Mouse (Mus musculus) urinary bladder, postnatal 25 days (tissue): ENCODE data around the gene Mob2.

ENCODE experiments used
- DNase-seq: peaks from one replicate; pipeline ENCODE4 v3.0.0; 2022; ENCODE audit warnings: low spot score

The Mob2 gene

DNA sequence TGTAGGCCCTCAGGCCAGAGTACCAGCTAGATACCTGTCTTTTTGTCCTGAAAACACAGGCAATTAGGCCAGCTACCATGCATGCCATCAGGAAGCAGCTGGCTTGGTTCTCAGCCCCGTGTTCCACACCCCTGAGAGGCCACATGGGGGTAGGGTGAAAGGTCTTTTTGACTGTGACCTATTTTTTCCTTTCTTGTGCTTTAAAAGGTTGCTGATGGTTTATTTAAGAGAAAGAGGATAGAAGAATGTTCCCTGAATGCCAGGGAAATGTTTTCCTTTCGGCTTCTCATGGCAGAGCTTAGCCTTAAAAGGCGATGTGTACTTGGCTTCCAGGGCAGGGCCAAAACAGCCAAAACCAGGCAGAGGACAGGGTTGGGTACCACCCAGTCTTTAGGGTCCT lies 40.0 kb downstream of the Mob2 start:
- no peak for DNase-seq

DNA sequence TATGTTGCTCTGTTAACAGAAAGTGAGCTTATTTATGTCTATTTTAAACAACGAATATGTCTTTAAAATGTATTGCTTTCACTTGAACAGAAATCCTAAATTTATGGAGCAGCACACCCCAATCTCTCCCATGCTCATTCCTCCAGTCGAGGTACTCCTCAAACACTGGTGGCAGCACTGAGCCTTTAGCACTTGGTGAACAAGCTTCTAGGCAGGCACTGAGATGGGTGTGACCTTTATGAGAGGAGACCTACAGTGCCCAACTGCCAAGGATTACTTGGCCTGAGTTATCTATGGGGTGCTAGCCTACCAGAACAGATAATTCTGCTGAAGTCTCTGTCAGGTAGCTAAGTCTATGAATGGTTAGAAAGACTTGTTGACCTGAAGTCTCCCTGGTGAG lies 41.2 kb downstream of the Mob2 start:
- DNase-seq, result no peak

DNA sequence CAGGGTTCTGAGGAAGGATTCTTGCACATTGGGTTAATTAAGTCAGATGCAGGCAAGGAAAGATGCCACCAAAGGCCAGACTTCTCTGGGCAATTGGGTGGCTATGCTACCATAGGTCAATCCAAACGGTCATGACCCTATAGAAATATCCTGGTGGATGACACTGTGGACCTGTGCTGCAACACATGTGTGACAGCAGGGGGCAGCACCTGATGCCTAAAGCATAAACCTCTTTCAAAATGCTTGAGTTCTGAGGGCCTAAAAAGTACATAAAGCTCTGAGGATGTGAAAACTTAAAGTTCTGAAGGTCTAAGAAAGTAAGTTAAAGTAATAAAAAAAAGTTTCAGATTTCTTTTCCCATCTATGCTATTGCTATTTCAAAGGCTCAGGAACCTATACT lies 44.3 kb downstream of the Mob2 start:
- DNase-seq, result peak; percentile 38

DNA sequence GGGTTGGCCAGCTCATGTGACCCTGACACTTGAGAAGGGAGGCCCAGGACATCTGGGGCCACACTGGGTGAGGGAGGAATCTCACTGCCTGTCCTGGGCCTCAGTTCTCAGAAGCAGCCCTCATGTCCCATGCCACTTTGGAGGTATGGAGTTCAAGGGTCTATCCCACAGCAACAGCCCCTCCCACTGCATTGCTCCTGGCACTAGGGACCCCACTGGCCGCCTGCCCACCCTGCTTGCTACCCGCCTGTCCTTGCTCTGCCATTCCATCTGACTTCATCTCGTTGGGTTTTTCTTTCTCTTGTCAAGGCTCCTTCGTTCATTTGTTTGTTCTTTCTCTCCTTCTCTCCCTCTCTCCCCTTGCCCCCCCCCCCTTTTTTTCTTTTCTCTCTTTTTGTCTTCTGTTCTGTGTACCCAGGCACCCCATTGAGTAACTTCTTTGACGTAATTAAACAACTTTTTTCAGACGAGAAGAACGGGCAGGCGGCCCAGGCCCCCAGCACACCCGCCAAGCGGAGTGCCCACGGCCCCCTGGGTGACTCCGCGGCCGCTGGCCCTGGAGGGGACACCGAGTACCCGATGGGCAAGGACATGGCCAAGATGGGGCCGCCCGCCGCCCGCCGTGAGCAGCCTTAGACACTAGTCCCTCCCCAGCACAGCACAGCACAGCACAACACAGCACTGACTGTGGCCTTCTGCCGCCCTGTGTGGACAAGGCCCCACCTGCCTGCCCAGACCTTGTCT lies 59.1 kb downstream of the Mob2 start:
- no peak for DNase-seq

DNA sequence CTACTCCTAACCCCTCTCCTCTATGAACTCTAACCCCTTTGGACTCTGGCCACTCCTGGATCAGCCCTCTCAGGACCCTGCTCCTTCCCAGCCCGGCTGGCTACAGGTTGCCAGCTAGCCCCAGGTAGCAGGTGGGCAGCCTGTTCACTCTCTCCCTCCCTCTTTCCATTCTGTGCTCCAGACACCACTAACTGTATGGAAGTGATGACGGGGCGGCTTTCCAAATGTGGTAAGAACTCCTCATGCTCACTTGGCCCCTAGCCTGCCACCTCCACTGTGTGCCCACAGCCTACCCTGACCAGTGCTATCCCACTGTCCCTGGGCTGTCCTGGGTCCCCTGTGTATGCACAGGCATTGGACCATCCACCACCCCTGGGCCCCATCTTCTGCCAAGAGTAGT lies 60.2 kb downstream of the Mob2 start:
- no peak for DNase-seq

DNA sequence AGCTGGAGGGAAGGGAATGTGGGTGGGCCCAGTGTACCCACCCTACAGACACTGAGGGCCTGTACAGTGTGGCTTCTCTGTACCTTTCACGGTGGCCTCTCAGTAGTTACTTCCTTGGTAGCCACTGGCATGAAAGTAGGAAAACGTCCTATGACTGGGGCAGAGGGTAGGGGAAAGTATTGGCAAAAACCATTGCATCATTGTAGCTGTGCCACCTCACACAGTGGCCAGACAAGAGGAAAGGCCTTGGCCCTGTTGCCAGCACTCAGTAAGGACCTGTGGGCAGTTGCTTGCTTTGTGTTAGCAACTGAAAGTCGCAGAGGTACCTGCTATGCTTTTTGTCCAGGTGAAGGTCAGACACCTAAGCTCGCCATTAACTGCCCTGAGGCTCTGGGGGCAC lies 66.7 kb downstream of the Mob2 start:
- DNase-seq, result no peak

DNA sequence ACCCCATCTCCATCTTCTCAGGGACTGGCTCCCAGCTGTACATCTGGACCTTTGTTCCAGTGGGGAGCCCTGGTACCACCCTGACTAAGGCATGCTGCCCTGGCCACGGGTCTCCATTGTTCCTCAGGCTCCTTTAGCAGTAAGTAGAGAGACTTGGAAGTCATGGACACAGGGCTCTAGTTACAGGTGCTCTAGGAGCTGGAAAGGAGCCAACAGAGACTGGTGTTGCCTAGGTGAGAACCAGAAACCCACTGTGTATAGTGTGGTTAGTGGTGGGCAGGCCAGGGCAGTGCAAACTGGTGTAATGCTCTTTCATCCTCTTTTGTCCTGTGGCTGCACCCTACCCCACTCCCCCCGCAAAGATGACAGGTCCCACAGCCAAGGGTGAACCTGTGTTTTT lies 69.7 kb downstream of the Mob2 start:
- DNase-seq, result no peak

DNA sequence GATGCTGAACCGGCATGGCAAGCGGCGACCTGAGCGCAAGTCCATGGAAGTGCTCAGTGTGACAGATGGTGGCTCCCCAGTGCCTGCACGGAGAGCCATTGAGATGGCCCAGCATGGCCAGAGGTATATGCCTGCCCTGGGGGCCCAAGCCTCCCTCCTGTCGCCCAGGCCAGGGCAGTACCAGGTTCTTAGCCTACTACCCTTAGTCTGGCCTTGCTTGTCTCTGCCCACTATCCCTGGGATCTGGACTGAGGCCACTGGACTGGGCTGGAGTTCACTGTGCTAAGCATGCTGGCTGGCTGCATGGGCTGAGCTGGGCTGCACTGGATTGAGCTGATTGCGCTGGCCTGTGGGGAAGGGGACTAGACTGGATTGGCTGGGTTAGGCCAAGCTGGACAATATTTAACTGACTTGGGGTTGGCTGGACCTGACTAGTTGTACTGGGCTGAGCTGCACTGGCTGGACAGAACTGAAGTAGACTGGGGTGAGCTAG lies 72.5 kb downstream of the Mob2 start:
- DNase-seq, result no peak

DNA sequence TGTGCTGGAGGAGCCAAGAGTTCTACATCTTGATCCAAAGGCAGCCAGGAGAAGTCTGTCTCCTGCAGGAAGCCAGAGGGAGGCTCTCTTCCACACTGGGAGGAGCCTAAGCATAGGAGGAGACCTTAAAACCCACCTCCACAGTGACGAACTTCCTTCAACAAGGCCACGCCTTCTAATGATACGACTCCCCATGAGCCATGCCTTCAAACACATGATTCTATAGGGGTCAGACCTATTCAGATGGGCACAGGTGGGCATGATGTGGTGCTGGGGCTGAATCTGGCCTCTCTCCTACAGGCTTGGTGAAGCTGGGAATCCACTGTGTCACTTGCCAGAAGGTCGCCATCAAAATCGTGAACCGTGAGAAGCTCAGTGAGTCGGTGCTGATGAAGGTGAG lies 79.6 kb downstream of the Mob2 start:
- no peak for DNase-seq

DNA sequence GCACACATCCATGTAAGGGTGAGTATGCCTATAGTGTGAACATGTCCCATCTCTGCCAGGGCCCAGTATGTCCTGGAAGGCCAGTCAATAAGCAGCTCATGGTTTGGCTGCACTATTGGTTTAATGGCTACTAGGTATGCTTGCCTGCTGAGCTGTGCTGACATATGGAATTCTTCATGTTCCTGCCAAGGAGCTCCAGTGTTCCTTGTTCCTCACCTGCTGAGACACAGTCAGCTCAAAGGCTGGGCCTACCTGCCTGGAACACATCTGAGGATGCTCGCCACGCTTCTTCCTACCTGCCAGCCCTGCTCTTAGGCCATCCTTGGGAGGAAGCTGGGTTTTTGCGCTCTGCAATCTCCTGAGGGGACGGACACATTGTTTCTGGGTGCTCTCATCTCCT lies 81.6 kb downstream of the Mob2 start:
- no peak for DNase-seq

DNA sequence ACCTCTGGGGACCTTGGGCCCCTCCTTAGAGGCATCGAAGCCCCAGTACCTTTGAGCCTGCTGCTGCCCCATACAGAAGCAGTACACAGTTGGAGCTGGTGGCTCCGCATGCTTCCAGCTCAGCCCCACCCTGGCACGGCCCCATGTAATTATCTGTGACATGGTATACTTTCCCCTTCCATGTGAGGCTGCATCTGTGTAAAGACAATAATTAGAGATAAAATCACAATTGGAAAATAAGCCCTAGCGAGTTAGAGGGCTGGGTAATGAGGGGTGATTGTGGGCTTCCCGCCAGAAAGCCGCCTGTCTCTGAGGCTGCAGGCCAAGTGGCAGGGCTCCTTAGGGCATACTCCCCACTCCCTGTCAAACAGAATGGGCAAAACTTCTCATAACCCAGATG lies 82.9 kb downstream of the Mob2 start:
- no peak for DNase-seq

DNA sequence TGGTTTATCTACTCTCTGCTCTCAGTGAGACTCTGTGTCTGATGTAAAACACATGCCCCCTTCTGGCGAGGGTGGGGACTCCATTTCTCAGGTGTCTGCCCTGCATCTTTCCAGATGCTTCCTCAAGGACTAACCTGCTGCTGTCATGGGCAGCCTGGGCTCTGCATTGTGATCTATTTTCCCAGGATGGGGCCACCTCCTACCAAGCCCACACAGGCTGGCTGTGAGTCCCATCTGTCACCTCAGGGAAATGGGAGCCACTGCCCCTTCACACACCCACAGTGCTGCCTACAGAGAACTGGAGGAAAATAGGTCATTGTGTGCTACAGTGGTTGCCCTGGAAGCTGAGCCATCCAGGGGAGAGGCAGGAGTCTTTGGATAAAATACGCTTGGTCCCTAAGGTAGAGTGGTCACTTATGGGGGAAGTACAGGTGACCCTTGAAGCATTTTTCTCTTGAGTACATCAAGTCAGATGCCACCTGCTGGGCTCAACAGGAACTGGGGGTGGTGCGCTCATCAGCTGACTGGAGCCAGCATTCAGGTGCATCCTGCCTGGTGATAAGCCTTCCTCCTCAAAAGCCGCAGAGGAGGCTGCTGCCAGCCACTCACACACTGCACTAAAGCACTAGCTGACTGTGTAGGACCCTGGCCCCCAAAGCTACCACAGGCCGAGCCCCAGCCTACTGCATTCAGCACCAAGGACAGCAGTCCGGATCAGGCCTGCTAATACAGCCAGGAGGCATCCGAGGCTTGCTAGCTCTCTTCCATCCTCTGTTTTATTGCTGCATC lies 87.8 kb downstream of the Mob2 start:
- peak; percentile 11 for DNase-seq

DNA sequence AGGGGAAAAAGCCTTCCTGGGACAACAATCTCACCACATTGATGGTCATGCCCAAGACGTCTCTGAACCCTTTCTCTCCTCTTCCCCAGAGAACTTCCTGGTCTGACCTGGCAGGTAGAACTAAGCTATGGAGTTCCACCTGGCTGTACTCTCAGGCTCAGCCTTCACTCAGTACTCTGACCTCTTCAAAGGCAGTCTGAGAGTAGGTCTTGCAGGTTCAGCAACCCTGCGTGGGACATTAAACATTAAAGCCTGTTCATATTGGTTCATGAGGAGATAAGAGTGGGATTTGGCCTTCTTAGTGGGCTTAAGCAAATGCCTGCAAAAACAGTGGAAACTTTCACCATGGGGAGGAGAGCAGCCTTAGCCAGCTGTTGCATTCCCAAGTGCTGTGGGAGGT lies 94.6 kb downstream of the Mob2 start:
- DNase-seq, result no peak

DNA sequence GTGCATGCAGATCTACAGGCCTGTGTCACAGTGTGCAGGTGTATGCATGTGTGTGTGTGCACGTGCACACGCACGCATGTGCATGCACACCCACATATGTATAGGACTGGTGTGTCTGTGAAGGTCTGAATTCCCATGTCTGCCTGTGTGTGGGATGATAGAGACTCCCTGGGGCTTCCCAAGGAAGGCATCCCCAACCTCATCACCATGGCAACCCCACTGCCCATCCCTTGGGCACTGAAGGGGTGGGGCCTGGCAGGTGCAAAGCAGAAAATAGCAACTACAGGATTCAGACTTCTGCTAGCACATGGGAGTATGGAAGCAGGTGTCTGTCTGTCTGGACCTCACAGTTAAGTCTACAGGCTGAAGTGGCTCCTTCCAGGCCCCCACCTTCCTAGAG lies 98.3 kb downstream of the Mob2 start:
- DNase-seq, result no peak

DNA sequence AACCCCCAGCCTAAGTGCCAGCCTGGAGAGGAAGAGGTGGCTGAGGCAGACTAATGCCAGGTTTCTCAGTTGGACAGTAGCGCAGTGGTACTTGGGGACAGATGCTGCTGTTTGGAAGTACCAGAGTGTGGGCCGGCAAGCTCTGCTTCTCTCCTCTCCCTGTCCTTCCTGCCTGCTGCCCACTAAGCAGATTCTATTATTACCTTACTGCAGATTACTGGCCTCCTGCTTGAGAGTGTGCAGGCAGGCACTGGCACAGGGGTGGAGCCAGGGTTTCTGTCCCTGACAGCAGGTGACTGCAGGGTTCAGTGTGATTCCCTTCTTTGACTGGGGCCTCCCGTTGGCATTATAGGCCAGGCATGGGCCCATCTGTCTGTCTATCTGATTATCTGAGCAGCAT lies 99.4 kb downstream of the Mob2 start:
- no peak for DNase-seq

DNA sequence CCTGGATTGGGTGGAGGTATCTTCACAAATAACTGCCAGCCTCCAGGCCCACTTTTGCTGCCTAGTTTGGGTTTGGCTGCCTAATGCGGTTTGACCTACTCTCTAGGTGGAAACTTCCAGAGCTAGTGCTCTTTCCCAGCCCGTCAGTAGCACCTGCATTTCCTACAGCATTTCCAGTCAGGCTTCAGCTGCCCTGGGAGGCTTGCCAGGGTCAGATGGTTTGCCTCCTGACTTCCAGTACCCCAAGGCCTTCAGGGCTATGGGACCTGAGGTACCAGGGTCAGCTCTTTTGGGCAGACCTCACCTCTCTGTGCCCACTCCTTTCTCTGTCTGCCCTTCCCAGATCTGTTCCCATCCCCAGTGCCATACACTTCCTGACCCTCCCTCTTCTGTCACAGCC lies 99.9 kb downstream of the Mob2 start:
- no peak for DNase-seq

DNA sequence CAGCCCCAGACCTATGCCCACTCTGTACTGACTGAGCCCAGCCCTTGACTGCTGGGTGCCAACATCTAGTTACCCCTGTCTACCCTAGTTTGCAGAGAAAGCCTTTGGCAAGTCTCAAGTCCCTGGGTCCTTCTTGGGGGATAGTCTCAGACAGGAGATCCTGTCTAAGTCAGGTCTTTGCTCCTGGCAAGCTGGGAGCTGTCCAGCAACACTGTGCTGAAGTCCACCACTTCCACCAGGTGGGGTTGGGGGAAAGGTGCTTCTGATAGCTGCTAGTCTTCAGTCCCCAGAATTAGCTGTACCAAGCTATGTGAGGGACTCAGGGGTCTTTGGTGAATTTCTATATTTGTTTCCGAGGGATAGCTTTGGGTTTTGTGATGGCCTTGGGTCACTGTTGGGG lies 101.7 kb downstream of the Mob2 start:
- DNase-seq, result no peak
